Mouse (Mus musculus) limb, embryonic 11.5 days (tissue): ENCODE data around the gene Stk39. TPM values are rescaled to one million over a fixed set of nuclear protein-coding genes. Genes with fewer than 3 reads are reported as not detected.

ENCODE experiments used
- ATAC-seq: fragments of 200-750 bp; cut with Nextera tagmentation; 2 replicates; pipeline ENCODE4 v1.8.0; 2017; ENCODE audit warnings: low read depth; ENCODE audit not compliant: insufficient number of reproducible peaks, low FRiP score, low TSS enrichment
- DNase-seq: peaks from one replicate; pipeline ENCODE4 v3.0.0-alpha.2; 2015; ENCODE audit warnings: low spot score
- H3K27ac ChIP-seq: fragments of 300-500 bp; sonication (generic); replicated peaks from 2 replicates; pipeline ENCODE4 v1.5.1; 2014; ENCODE audit warnings: low read depth, mild to moderate bottlenecking, low read length
- H3K27me3 ChIP-seq: fragments of 300-500 bp; sonication (generic); 2 replicates; pipeline ENCODE4 v1.6.1; 2014; ENCODE audit warnings: mild to moderate bottlenecking, low read length, mixed read lengths; ENCODE audit not compliant: control insufficient read depth, insufficient read depth
- H3K36me3 ChIP-seq: fragments of 300-500 bp; sonication (generic); 2 replicates; pipeline ENCODE4 v1.6.1; 2014; ENCODE audit warnings: mild to moderate bottlenecking, low read length, moderate library complexity, mixed read lengths; ENCODE audit not compliant: control insufficient read depth, insufficient read depth
- H3K4me1 ChIP-seq: fragments of 300-500 bp; sonication (generic); 2 replicates; pipeline ENCODE4 v1.6.1; 2014; ENCODE audit warnings: low read length, mixed read lengths; ENCODE audit not compliant: control insufficient read depth, insufficient read depth
- H3K4me2 ChIP-seq: fragments of 300-500 bp; sonication (generic); 2 replicates; pipeline ENCODE4 v1.6.1; 2014; ENCODE audit warnings: low read depth, mild to moderate bottlenecking, moderate library complexity; ENCODE audit not compliant: severe bottlenecking
- H3K4me3 ChIP-seq: fragments of 300-500 bp; sonication (generic); 2 replicates; pipeline ENCODE4 v1.5.1; 2014; ENCODE audit warnings: low read depth, low read length
- H3K9ac ChIP-seq: fragments of 300-500 bp; sonication (generic); 2 replicates; pipeline ENCODE4 v1.6.1; 2014; ENCODE audit warnings: mild to moderate bottlenecking, low read length
- H3K9me3 ChIP-seq: fragments of 300-500 bp; sonication (generic); 2 replicates; pipeline ENCODE4 v1.6.1; 2016; ENCODE audit warnings: low read length; ENCODE audit not compliant: control insufficient read depth
- WGBS: fragments of 180-500 bp; shearing (Covaris S2); extraction: QIAGEN DNeasy Blood & Tissue Kit; methylation state at CpG from one replicate; pipeline ENCODE4 v1.1.7; 2014; 5-methylcytosine and 5-hydroxymethylcytosine counted together
- polyA plus RNA-seq: library from polyadenylated mRNA; unstranded; fragments of >200 nt; fragmentation: Nextera tagmentation; extraction: Ambion mirVana; gene quantifications from 2 replicates; pipeline ENCODE4 v1.2.1, GENCODE M21; 2014

Gene Stk39
- polyA plus RNA-seq, 1 experiment from 2014 or later = 22.3 TPM

DNA sequence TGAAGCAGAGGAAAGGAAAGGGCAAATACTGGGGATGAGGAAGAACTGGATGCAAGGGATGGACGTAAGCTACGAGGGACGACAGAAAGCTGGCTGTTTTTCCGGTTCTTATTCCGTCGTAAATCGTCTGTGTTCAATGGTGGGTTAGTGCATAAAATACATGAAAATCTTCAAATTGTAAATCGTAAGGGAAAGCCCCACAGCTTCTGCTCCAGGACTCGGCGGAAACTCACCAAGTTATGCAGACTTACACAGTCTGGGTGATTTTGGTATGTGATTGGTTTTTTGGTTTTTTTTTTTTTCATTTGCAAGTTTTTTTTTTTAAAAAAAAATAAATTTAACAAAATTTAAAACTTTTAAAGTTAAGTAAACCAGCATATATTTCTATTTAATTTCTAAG, 24.0 kb downstream of the Stk39 start:
- Histone ChIP-seq H3K27ac (no peak overlapping the region), H3K27me3 (no peaks in the 10 kb centered on the region), H3K9me3 (no peaks in the 10 kb centered on the region), H3K4me3 (no peak overlapping the region), H3K9ac (no peak overlapping the region), H3K4me2 (no peak overlapping the region), H3K36me3 (no peaks in the 10 kb centered on the region), H3K4me1 (peaks cover 7% of the 10 kb centered on the region)
- 83% methylated on average over 10 of the region's 10 CpGs for WGBS
- ATAC-seq (no peak), DNase-seq (no peak)

DNA sequence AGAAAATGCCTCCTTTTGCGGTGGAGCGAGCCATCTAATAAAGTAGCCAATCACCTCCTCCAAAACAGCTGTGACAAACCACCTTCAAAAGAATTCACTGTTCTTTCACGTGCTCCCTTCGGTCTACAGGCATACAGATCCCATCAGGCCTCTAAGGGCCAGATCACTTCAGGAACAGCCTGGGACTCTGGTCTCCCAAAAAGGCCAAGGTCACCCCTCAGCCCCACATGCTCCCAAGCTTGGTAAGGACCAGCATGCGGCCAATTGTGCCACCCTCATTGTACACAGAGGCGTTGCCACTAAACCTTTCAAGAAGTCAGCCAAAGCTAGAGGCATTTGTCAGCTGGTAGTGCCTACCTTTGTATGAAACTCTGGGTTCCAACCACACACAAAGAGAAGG, 28.9 kb downstream of the Stk39 start:
- 56% methylated on average over 6 of the region's 6 CpGs for WGBS
- H3K27ac ChIP-seq = peak overlapping the region; percentile 18; the same call in 1 of the 2 replicates
- ATAC-seq (no peak), DNase-seq (no peak)
- H3K4me1 ChIP-seq = peaks cover 20% of the 10 kb centered on the region
- no peak overlapping the region for H3K9ac ChIP-seq
- H3K27me3 ChIP-seq = no peaks in the 10 kb centered on the region
- H3K9me3 ChIP-seq = no peaks in the 10 kb centered on the region
- H3K4me3 ChIP-seq = no peak overlapping the region
- no peaks in the 10 kb centered on the region for H3K36me3 ChIP-seq
- no peak overlapping the region for H3K4me2 ChIP-seq

DNA sequence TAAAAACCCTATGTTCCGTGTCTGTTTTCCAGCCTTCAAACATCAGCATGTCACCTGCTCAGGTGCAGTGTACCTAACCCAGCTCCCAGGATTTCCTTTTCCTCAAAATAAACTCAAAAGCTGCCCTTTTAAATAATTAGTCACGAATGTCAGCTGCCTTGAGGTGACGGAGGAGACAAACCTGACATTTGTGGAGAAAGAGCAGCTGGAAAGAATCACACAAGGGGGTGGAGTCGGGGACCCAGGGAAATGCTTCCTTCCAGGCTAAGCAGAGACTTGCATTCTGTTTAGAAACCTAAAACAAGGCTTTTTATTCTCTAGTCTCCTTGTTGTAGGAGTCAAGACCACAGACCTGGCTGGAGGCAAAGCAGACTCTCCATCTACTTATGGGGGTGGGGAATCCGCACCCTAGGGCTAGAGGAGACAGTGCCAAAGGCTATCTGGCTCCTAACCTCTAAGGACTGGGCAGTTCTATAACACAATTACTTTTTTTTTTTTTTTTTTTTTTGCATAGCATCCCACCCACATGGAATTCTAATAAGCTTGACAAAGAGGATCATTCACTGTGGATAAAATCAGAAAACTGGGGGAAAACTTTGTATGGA, 29.9 kb downstream of the Stk39 start:
- Histone ChIP-seq H3K27me3 (no peaks in the 10 kb centered on the region), H3K27ac (peak overlapping the region; percentile 50; the same call in 1 of the 2 replicates), H3K36me3 (no peaks in the 10 kb centered on the region), H3K9me3 (no peaks in the 10 kb centered on the region), H3K9ac (no peak overlapping the region), H3K4me2 (no peak overlapping the region), H3K4me1 (peaks cover 20% of the 10 kb centered on the region), H3K4me3 (no peak overlapping the region)
- 16% methylated on average over 5 of the region's 5 CpGs for WGBS
- ATAC-seq (peak; percentile 55; the same call in 1 of the 2 replicates), DNase-seq (peak; percentile 74)

DNA sequence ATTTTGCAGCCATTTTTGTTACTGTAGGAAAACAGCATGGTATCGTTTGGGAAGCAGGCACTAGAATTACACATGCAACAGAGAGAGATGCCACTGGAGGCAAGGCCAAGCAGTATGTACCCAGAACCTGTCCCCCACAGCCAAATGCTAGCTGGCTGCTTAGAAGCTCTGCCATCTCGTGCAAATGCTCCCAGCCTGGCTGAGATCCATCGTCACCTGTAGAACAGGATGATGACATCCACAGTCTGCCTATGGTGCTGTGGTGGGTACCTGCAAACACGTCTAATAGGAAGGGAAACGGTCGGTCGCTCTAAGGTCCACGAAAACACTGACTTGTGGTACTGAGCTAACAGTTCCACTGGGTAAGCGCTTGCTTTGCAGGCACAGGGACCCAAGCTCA, 32.5 kb downstream of the Stk39 start:
- Histone ChIP-seq H3K4me1 (peaks cover 33% of the 10 kb centered on the region), H3K4me3 (no peak overlapping the region), H3K27me3 (no peaks in the 10 kb centered on the region), H3K4me2 (no peak overlapping the region), H3K9ac (no peak overlapping the region), H3K9me3 (no peaks in the 10 kb centered on the region), H3K27ac (no peak overlapping the region), H3K36me3 (no peaks in the 10 kb centered on the region)
- WGBS = 92% methylated on average over 9 of the region's 9 CpGs
- ATAC-seq (no peak), DNase-seq (no peak)

DNA sequence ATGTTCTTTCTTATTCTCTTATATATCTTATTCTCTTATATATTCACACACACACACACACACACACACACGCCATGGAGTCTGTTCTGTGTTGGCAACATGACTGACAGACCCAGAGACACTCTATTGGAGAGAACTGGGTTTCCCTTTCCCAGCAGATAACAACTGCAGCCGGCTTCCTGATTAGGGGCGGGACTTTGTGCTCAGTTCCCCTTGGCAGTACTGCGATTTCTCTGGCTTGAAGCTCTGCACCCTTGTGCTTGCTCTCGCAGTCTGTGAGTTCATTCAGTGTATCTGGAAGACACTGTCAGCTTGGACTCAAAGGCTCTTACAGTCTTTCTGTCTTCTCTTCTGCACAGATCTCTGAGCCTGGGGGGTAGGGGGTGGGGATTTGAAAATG, 34.1 kb downstream of the Stk39 start:
- Histone ChIP-seq H3K36me3 (no peaks in the 10 kb centered on the region), H3K9ac (no peak overlapping the region), H3K4me3 (no peak overlapping the region), H3K27me3 (no peaks in the 10 kb centered on the region), H3K9me3 (no peaks in the 10 kb centered on the region), H3K4me1 (peaks cover 25% of the 10 kb centered on the region), H3K27ac (no peak overlapping the region), H3K4me2 (no peak overlapping the region)
- 76% methylated on average over 5 of the region's 5 CpGs for WGBS
- DNase-seq = no peak
- ATAC-seq = no peak

DNA sequence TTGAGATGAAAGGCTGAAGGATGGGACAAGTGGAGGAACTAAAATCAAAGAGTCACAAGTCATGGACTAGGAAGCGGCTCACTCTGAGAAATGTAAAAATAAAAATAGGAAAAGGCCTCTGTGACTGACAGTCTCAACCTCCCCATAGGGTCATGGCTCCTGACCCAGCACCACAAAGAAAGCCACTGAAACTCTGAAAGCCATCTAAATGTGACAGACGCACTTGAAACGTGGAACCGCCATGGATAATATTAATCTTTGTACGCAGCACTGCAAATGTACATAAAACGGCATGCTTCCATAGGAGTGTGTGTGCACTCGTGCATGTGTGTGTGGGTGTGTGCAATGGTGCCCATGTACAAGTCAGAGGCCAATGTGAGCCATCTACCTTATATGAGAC, 34.9 kb downstream of the Stk39 start:
- 88% methylated on average over 7 of the region's 7 CpGs for WGBS
- no peaks in the 10 kb centered on the region for H3K9me3 ChIP-seq
- no peak overlapping the region for H3K27ac ChIP-seq
- H3K4me1 ChIP-seq = peaks cover 19% of the 10 kb centered on the region
- H3K27me3 ChIP-seq = no peaks in the 10 kb centered on the region
- H3K4me3 ChIP-seq = no peak overlapping the region
- no peak for DNase-seq
- ATAC-seq = no peak
- H3K9ac ChIP-seq = no peak overlapping the region
- H3K36me3 ChIP-seq = no peaks in the 10 kb centered on the region
- H3K4me2 ChIP-seq = no peak overlapping the region

DNA sequence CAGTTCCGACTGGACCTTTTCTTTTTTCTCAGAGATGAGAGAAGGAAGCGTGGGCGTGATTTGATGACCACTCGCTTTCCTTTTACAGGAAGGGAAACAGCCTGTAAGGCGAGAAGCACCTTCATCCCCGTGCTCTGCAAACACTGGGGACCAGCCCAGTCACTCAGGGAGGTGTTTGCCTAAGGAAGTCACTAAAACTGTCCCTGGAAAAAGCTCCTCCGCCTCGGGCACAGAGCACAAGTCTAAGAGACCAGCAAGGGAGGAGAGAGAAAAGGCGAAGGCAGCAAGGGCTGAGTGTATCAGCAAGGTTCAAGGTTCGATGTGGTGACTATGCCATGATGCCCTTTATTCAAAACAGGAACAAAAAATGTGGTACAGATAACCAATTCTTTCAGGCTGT, 35.8 kb downstream of the Stk39 start:
- no peaks in the 10 kb centered on the region for H3K9me3 ChIP-seq
- peak overlapping the region; percentile 11 for H3K4me2 ChIP-seq
- H3K4me3 ChIP-seq = no peak overlapping the region
- DNase-seq (no peak), ATAC-seq (no peak)
- H3K36me3 ChIP-seq = no peaks in the 10 kb centered on the region
- 29% methylated on average over 10 of the region's 10 CpGs for WGBS
- no peaks in the 10 kb centered on the region for H3K27me3 ChIP-seq
- no peak overlapping the region for H3K9ac ChIP-seq
- H3K27ac ChIP-seq = no peak overlapping the region
- peaks cover 15% of the 10 kb centered on the region for H3K4me1 ChIP-seq

DNA sequence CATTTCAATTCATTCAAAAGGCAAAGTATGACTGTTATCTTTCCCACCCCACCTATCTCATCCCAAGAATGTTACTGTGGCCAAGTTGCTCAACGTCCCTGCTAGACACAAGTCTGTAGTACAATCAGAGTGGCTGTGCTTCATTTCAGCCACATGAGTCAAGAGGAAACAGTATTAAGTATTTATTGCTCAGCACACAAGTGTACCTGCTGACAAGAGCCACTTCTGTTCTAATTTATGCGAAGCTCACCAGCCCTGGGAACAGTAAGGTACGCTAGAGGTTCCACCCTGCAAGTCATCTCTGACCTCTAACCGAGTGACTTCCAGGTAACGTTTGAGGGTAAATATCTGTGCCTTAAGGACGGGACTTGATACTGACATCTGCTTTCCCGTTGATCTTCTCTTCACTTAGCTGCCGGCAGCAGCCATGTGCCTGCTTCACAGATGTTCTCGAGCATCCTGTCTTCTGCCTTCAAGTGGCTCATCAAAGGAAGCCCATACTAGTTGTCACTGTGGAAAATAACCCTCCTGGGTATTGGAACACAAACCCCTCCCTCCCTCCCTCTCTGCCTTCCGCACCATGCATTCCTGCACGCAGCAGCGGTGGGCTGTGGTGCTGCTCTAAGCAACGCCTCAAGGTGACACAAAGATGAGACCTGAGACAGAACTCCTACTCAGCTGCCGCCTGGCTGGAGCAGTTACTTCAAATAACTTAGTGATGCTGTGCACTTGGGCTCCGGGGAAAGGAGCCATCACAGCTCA, 36.4 kb downstream of the Stk39 start:
- Histone ChIP-seq H3K4me2 (peak overlapping the region; percentile 11), H3K9me3 (no peaks in the 10 kb centered on the region), H3K9ac (no peak overlapping the region), H3K4me1 (peaks cover 13% of the 10 kb centered on the region), H3K4me3 (no peak overlapping the region), H3K27ac (no peak overlapping the region), H3K27me3 (no peaks in the 10 kb centered on the region), H3K36me3 (no peaks in the 10 kb centered on the region)
- ATAC-seq (no peak), DNase-seq (peak; percentile 40)
- WGBS = 9% methylated on average over 15 of the region's 15 CpGs
